Mouse (Mus musculus) embryonic facial prominence, embryonic 13.5 days (tissue): ENCODE results near the gene Tox3. TPM values are rescaled to one million over a fixed set of nuclear protein-coding genes. Genes with fewer than 3 reads are reported as not detected.

ENCODE experiments used
- ATAC-seq: fragments of 200-750 bp; cut with Nextera tagmentation; 2 replicates; pipeline ENCODE4 v1.8.0; 2017; ENCODE audit warnings: low read depth; ENCODE audit not compliant: insufficient number of reproducible peaks, insufficient read depth, low FRiP score, low TSS enrichment
- H3K27ac ChIP-seq: fragments of 300-500 bp; sonication (generic); 2 replicates; pipeline ENCODE4 v1.5.1; 2015; ENCODE audit warnings: moderate library complexity, mild to moderate bottlenecking, inconsistent platforms
- H3K27me3 ChIP-seq: fragments of 300-500 bp; sonication (generic); 2 replicates; pipeline ENCODE4 v1.6.1; 2015; ENCODE audit warnings: mild to moderate bottlenecking, inconsistent platforms
- H3K36me3 ChIP-seq: fragments of 300-500 bp; sonication (generic); 2 replicates; pipeline ENCODE4 v1.6.1; 2015; ENCODE audit warnings: mild to moderate bottlenecking, inconsistent platforms
- H3K4me1 ChIP-seq: fragments of 300-500 bp; sonication (generic); 2 replicates; pipeline ENCODE4 v1.6.1; 2015; ENCODE audit warnings: inconsistent platforms
- H3K4me2 ChIP-seq: fragments of 300-500 bp; sonication (generic); 2 replicates; pipeline ENCODE4 v1.6.1; 2015; ENCODE audit warnings: moderate library complexity, mild to moderate bottlenecking, inconsistent platforms
- H3K4me3 ChIP-seq: fragments of 300-500 bp; sonication (generic); 2 replicates; pipeline ENCODE4 v1.5.1; 2015; ENCODE audit warnings: mild to moderate bottlenecking, inconsistent platforms
- H3K9ac ChIP-seq: fragments of 300-500 bp; sonication (generic); 2 replicates; pipeline ENCODE4 v1.6.1; 2015; ENCODE audit warnings: mild to moderate bottlenecking, inconsistent platforms
- H3K9me3 ChIP-seq: fragments of 300-500 bp; sonication (generic); 2 replicates; pipeline ENCODE4 v1.6.1; 2016; ENCODE audit warnings: inconsistent platforms
- WGBS: fragments of 180-500 bp; shearing (Covaris S2); methylation state at CpG from one replicate; pipeline ENCODE4 v1.1.7; 2015; ENCODE audit warnings: mixed read lengths; 5-methylcytosine and 5-hydroxymethylcytosine counted together
- polyA plus RNA-seq: library from polyadenylated mRNA; unstranded; fragments of >200 nt; fragmentation: Nextera tagmentation; extraction: Ambion mirVana; gene quantifications from 2 replicates; pipeline ENCODE4 v1.2.1, GENCODE M21; 2015

The Tox3 gene
- polyA plus RNA-seq, 1 experiment from 2014 or later = 5.0 TPM

- ATAC-seq = no peak
- Histone ChIP-seq H3K4me1 (peaks cover 3% of the 10 kb centered on the region; the same call in 1 of the 2 replicates), H3K9ac (no peak overlapping the region), H3K36me3 (no peaks in the 10 kb centered on the region), H3K4me3 (no peak overlapping the region), H3K27ac (no peak overlapping the region), H3K27me3 (no peaks in the 10 kb centered on the region), H3K9me3 (no peaks in the 10 kb centered on the region), H3K4me2 (no peak overlapping the region)
- WGBS = 67% methylated on average over 12 of the region's 12 CpGs
Observed at GRCm38 (mm10) chr8:90267698-90268256, 80.4 kb downstream of the Tox3 start.

GRCm38 (mm10) chr8:90266986-90267385 is 81.2 kb downstream of the Tox3 start:
- ATAC-seq = no peak
- H3K27me3 ChIP-seq = no peaks in the 10 kb centered on the region
- H3K4me1 ChIP-seq = peaks cover 3% of the 10 kb centered on the region; the same call in 1 of the 2 replicates
- no peak overlapping the region for H3K4me3 ChIP-seq
- H3K36me3 ChIP-seq = no peaks in the 10 kb centered on the region
- no peak overlapping the region for H3K4me2 ChIP-seq
- no peak overlapping the region for H3K9ac ChIP-seq
- WGBS = 69% methylated on average over 3 of the region's 3 CpGs
- H3K9me3 ChIP-seq = no peaks in the 10 kb centered on the region
- no peak overlapping the region for H3K27ac ChIP-seq

GRCm38 (mm10) chr8:90266239-90266638 is 81.9 kb downstream of the Tox3 start:
- Histone ChIP-seq H3K4me3 (no peak overlapping the region), H3K9me3 (no peaks in the 10 kb centered on the region), H3K27me3 (no peaks in the 10 kb centered on the region), H3K36me3 (no peaks in the 10 kb centered on the region), H3K4me2 (no peak overlapping the region), H3K4me1 (peaks cover 3% of the 10 kb centered on the region; the same call in 1 of the 2 replicates), H3K27ac (no peak overlapping the region), H3K9ac (no peak overlapping the region)
- 77% methylated on average over 8 of the region's 8 CpGs for WGBS
- no peak for ATAC-seq

GRCm38 (mm10) chr8:90254158-90254867 is 93.8 kb downstream of the Tox3 start:
- peaks cover 21% of the 10 kb centered on the region for H3K36me3 ChIP-seq
- ATAC-seq = no peak

GRCm38 (mm10) chr8:90246357-90246756 is 101.8 kb downstream of the Tox3 start:
- H3K9ac ChIP-seq = no peak overlapping the region
- H3K9me3 ChIP-seq = no peaks in the 10 kb centered on the region
- H3K4me1 ChIP-seq = peaks cover 6% of the 10 kb centered on the region
- no peak overlapping the region for H3K4me3 ChIP-seq
- no peak overlapping the region for H3K27ac ChIP-seq
- no peak overlapping the region for H3K4me2 ChIP-seq
- 81% methylated on average over 8 of the region's 8 CpGs for WGBS
- H3K36me3 ChIP-seq = peaks cover 16% of the 10 kb centered on the region
- peaks cover 5% of the 10 kb centered on the region; the same call in 1 of the 2 replicates for H3K27me3 ChIP-seq
- ATAC-seq = no peak

More at GRCm38 (mm10) chr8:90254158-90254867, 93.8 kb downstream of the Tox3 start:
- H3K27me3 ChIP-seq = no peaks in the 10 kb centered on the region
- H3K9me3 ChIP-seq = no peaks in the 10 kb centered on the region
- no peak overlapping the region for H3K4me2 ChIP-seq
- no peaks in the 10 kb centered on the region for H3K4me1 ChIP-seq
- H3K27ac ChIP-seq = no peak overlapping the region
- no peak overlapping the region for H3K9ac ChIP-seq
- no peak overlapping the region for H3K4me3 ChIP-seq
- 72% methylated on average over 11 of the region's 11 CpGs for WGBS

- Histone ChIP-seq H3K4me2 (no peak overlapping the region), H3K9me3 (no peaks in the 10 kb centered on the region), H3K27me3 (peaks cover 5% of the 10 kb centered on the region; the same call in 1 of the 2 replicates), H3K4me1 (peaks cover 6% of the 10 kb centered on the region), H3K9ac (no peak overlapping the region), H3K36me3 (peaks cover 15% of the 10 kb centered on the region), H3K27ac (no peak overlapping the region), H3K4me3 (no peak overlapping the region)
- WGBS = 57% methylated on average over 3 of the region's 3 CpGs
- ATAC-seq = no peak
Observed at GRCm38 (mm10) chr8:90245828-90246227, 102.3 kb downstream of the Tox3 start.

GRCm38 (mm10) chr8:90245187-90245586 is 103.0 kb downstream of the Tox3 start:
- ATAC-seq = no peak
- H3K9me3 ChIP-seq = no peaks in the 10 kb centered on the region
- H3K4me2 ChIP-seq = no peak overlapping the region
- peaks cover 15% of the 10 kb centered on the region for H3K36me3 ChIP-seq
- H3K9ac ChIP-seq = no peak overlapping the region
- no peak overlapping the region for H3K4me3 ChIP-seq
- no peak overlapping the region for H3K27ac ChIP-seq
- 72% methylated on average over 5 of the region's 5 CpGs for WGBS
- H3K4me1 ChIP-seq = peaks cover 6% of the 10 kb centered on the region
- H3K27me3 ChIP-seq = peaks cover 5% of the 10 kb centered on the region; the same call in 1 of the 2 replicates

- Histone ChIP-seq H3K9me3 (no peaks in the 10 kb centered on the region), H3K4me1 (peaks cover 6% of the 10 kb centered on the region), H3K9ac (no peak overlapping the region), H3K4me3 (no peak overlapping the region), H3K4me2 (no peak overlapping the region), H3K27ac (no peak overlapping the region), H3K27me3 (peaks cover 5% of the 10 kb centered on the region; the same call in 1 of the 2 replicates), H3K36me3 (peaks cover 15% of the 10 kb centered on the region)
- ATAC-seq = no peak
- 36% methylated on average over 10 of the region's 10 CpGs for WGBS
Observed at GRCm38 (mm10) chr8:90244458-90245145, 103.5 kb downstream of the Tox3 start.

GRCm38 (mm10) chr8:90243957-90244356 is 104.2 kb downstream of the Tox3 start:
- no peak for ATAC-seq
- Histone ChIP-seq H3K4me1 (peaks cover 6% of the 10 kb centered on the region), H3K27me3 (peaks cover 5% of the 10 kb centered on the region; the same call in 1 of the 2 replicates), H3K9ac (no peak overlapping the region), H3K4me2 (no peak overlapping the region), H3K9me3 (no peaks in the 10 kb centered on the region), H3K27ac (no peak overlapping the region), H3K36me3 (peaks cover 11% of the 10 kb centered on the region), H3K4me3 (no peak overlapping the region)
- 71% methylated on average over 5 of the region's 5 CpGs for WGBS

GRCm38 (mm10) chr8:90242351-90242750 is 105.8 kb downstream of the Tox3 start:
- 95% methylated on average over 2 of the region's 2 CpGs for WGBS
- H3K4me1 ChIP-seq = peaks cover 6% of the 10 kb centered on the region
- ATAC-seq = no peak
- H3K4me3 ChIP-seq = no peak overlapping the region
- no peak overlapping the region for H3K27ac ChIP-seq
- no peaks in the 10 kb centered on the region for H3K9me3 ChIP-seq
- no peak overlapping the region for H3K9ac ChIP-seq
- H3K4me2 ChIP-seq = no peak overlapping the region
- no peaks in the 10 kb centered on the region for H3K27me3 ChIP-seq
- H3K36me3 ChIP-seq = no peaks in the 10 kb centered on the region

GRCm38 (mm10) chr8:90241461-90241860 is 106.7 kb downstream of the Tox3 start:
- no peak for ATAC-seq
- Histone ChIP-seq H3K4me2 (no peak overlapping the region), H3K9me3 (no peaks in the 10 kb centered on the region), H3K4me3 (no peak overlapping the region), H3K27ac (no peak overlapping the region), H3K27me3 (no peaks in the 10 kb centered on the region), H3K36me3 (no peaks in the 10 kb centered on the region), H3K4me1 (peaks cover 6% of the 10 kb centered on the region), H3K9ac (no peak overlapping the region)
- WGBS = 39% methylated on average over 4 of the region's 4 CpGs
